Mouse (Mus musculus) intestine, embryonic 14.5 days (tissue): ENCODE data around the gene Mycn. TPM values are rescaled to one million over a fixed set of nuclear protein-coding genes. Genes with fewer than 3 reads are reported as not detected.

Source experiments
- ATAC-seq: fragments of 200-750 bp; cut with Nextera tagmentation; replicated peaks from 2 replicates; pipeline ENCODE4 v1.8.0; 2017; ENCODE audit warnings: low read depth, moderate number of reproducible peaks, moderate TSS enrichment, moderate library complexity; ENCODE audit not compliant: low FRiP score, low TSS enrichment
- DNase-seq: peaks from one replicate; pipeline ENCODE4 v3.0.0-alpha.2; 2018; ENCODE audit warnings: low spot score
- H3K27ac ChIP-seq: fragments of 300-500 bp; sonication (generic); 2 replicates; pipeline ENCODE4 v1.5.1; 2014; ENCODE audit warnings: low read depth, mild to moderate bottlenecking, control low read depth
- H3K27me3 ChIP-seq: fragments of 300-500 bp; sonication (generic); replicated peaks from 2 replicates; pipeline ENCODE4 v1.6.1; 2014; ENCODE audit warnings: low read length, control low read depth; ENCODE audit not compliant: control insufficient read depth, insufficient read depth
- H3K36me3 ChIP-seq: fragments of 300-500 bp; sonication (generic); 2 replicates; pipeline ENCODE4 v1.6.1; 2014; ENCODE audit warnings: low read length, control low read depth; ENCODE audit not compliant: control insufficient read depth, insufficient read depth
- H3K4me1 ChIP-seq: fragments of 300-500 bp; sonication (generic); replicated peaks from 2 replicates; pipeline ENCODE4 v1.6.1; 2014; ENCODE audit warnings: low read length, control low read depth, mixed read lengths; ENCODE audit not compliant: control insufficient read depth, insufficient read depth
- H3K4me2 ChIP-seq: fragments of 300-500 bp; sonication (generic); 2 replicates; pipeline ENCODE4 v1.6.1; 2014; ENCODE audit warnings: low read length
- H3K4me3 ChIP-seq: fragments of 300-500 bp; sonication (generic); 2 replicates; pipeline ENCODE4 v1.5.1; 2014; ENCODE audit warnings: low read depth, low read length, control low read depth, mixed read lengths
- H3K9ac ChIP-seq: fragments of 300-500 bp; sonication (generic); 2 replicates; pipeline ENCODE4 v1.6.1; 2014; ENCODE audit warnings: mild to moderate bottlenecking, low read length
- H3K9me3 ChIP-seq: fragments of 300-500 bp; sonication (generic); 2 replicates; pipeline ENCODE4 v1.6.1; 2016; ENCODE audit warnings: low read length, control low read depth; ENCODE audit not compliant: control insufficient read depth
- WGBS: fragments of 180-500 bp; shearing (Covaris S2); extraction: QIAGEN DNeasy Blood & Tissue Kit; methylation state at CpG from one replicate; pipeline ENCODE4 v1.1.7; 2014; 5-methylcytosine and 5-hydroxymethylcytosine counted together
- polyA plus RNA-seq: library from polyadenylated mRNA; unstranded; fragments of >200 nt; fragmentation: Nextera tagmentation; extraction: Ambion mirVana; gene quantifications from 2 replicates; pipeline ENCODE4 v1.2.1, GENCODE M21; 2014

Gene Mycn
- polyA plus RNA-seq, 1 experiment from 2014 or later = 78.3 TPM

GRCm38 (mm10) chr12:12937746-12938145 lies 4.0 kb downstream of the Mycn start:
- no peaks in the 10 kb centered on the region for H3K9me3 ChIP-seq
- no peak for ATAC-seq
- H3K9ac ChIP-seq = peak overlapping the region; percentile 62
- peaks cover 23% of the 10 kb centered on the region for H3K36me3 ChIP-seq
- H3K4me1 ChIP-seq = peaks cover 4% of the 10 kb centered on the region; the same call in 1 of the 2 replicates
- WGBS = 32% methylated on average over 9 of the region's 9 CpGs
- no peaks in the 10 kb centered on the region for H3K27me3 ChIP-seq
- H3K27ac ChIP-seq = 0 out of 2 replicates have a peak overlapping the region, but pooled peaks have one; percentile 83
- H3K4me2 ChIP-seq = peak overlapping the region; percentile 80
- H3K4me3 ChIP-seq = peak overlapping the region; percentile 75
- DNase-seq = peak; percentile 58

DNA sequence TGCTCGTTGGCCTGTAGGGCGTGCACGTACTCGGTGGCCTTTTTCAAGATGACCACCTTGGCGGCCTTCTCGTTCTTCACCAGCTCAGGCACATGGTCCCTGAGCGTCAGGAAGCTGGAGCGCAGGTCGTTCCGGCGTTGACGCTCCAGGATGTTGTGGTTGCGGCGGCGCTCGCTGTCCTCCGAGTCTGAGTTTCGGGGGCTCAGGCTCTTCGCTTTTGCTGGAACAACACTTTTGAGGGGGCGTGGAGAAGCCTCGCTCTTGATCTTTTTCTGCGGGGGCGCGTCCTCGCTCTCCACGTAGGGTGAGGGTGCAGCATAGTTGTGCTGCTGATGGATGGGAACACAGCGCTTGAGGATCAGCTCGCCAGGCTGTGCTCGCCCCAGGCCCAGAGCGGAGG lies 4.6 kb downstream of the Mycn start:
- peaks cover 4% of the 10 kb centered on the region; the same call in 1 of the 2 replicates for H3K4me1 ChIP-seq
- H3K9ac ChIP-seq = no peak overlapping the region
- peak overlapping the region; percentile 80 for H3K4me2 ChIP-seq
- ATAC-seq (no peak), DNase-seq (peak; percentile 55)
- H3K27me3 ChIP-seq = no peaks in the 10 kb centered on the region
- peaks cover 23% of the 10 kb centered on the region for H3K36me3 ChIP-seq
- 85% methylated on average over 30 of the region's 30 CpGs for WGBS
- H3K4me3 ChIP-seq = peak overlapping the region; percentile 75
- H3K27ac ChIP-seq = no peak overlapping the region
- H3K9me3 ChIP-seq = no peaks in the 10 kb centered on the region

DNA sequence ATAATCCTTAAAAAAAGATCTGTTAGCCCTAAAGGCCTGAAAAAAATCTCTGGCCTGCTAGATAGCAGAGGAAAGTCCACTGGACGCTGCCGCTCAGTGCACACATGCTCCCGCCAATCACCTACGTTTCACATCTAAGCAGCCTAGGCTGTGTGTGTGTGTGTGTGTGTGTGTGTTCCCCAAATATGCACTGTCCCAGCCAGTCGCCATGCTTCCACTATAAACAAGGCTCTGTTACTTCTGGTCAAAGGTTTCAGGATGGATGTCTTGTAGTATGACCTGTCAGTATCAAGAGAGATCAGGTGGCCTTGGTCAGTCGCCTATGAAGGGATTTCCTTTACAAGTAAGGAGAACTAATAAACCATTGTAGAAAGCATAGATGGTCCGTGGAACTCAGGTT lies 9.5 kb downstream of the Mycn start:
- 66% methylated on average over 7 of the region's 7 CpGs for WGBS
- no peak for DNase-seq
- Histone ChIP-seq H3K9ac (no peak overlapping the region), H3K27ac (no peak overlapping the region), H3K4me3 (no peak overlapping the region), H3K27me3 (no peaks in the 10 kb centered on the region), H3K4me2 (no peak overlapping the region), H3K9me3 (no peaks in the 10 kb centered on the region), H3K36me3 (peaks cover 19% of the 10 kb centered on the region), H3K4me1 (no peaks in the 10 kb centered on the region)
- no peak for ATAC-seq

- no peak overlapping the region for H3K27ac ChIP-seq
- H3K4me2 ChIP-seq = no peak overlapping the region
- WGBS = 54% methylated on average over 3 of the region's 3 CpGs
- no peak overlapping the region for H3K9ac ChIP-seq
- H3K4me1 ChIP-seq = no peaks in the 10 kb centered on the region
- H3K9me3 ChIP-seq = no peaks in the 10 kb centered on the region
- no peak overlapping the region for H3K4me3 ChIP-seq
- DNase-seq = no peak
- H3K27me3 ChIP-seq = no peaks in the 10 kb centered on the region
- no peaks in the 10 kb centered on the region for H3K36me3 ChIP-seq
- ATAC-seq = no peak
Observed at GRCm38 (mm10) chr12:12928239-12928638, 13.5 kb downstream of the Mycn start.

GRCm38 (mm10) chr12:12926975-12927527 lies 14.7 kb downstream of the Mycn start:
- H3K27me3 ChIP-seq = no peaks in the 10 kb centered on the region
- H3K9ac ChIP-seq = no peak overlapping the region
- DNase-seq (no peak), ATAC-seq (no peak)
- H3K4me3 ChIP-seq = no peak overlapping the region
- no peaks in the 10 kb centered on the region for H3K9me3 ChIP-seq
- no peaks in the 10 kb centered on the region for H3K4me1 ChIP-seq
- H3K36me3 ChIP-seq = no peaks in the 10 kb centered on the region
- no peak overlapping the region for H3K27ac ChIP-seq
- H3K4me2 ChIP-seq = no peak overlapping the region
- WGBS = 86% methylated on average over 3 of the region's 3 CpGs

GRCm38 (mm10) chr12:12924446-12924845 lies 17.3 kb downstream of the Mycn start:
- DNase-seq = no peak
- no peaks in the 10 kb centered on the region for H3K4me1 ChIP-seq
- H3K4me2 ChIP-seq = no peak overlapping the region
- H3K9ac ChIP-seq = no peak overlapping the region
- H3K9me3 ChIP-seq = no peaks in the 10 kb centered on the region
- H3K27me3 ChIP-seq = no peaks in the 10 kb centered on the region
- WGBS = 85% methylated on average over 3 of the region's 3 CpGs
- H3K36me3 ChIP-seq = no peaks in the 10 kb centered on the region
- H3K27ac ChIP-seq = no peak overlapping the region
- no peak overlapping the region for H3K4me3 ChIP-seq
- ATAC-seq = no peak

GRCm38 (mm10) chr12:12920166-12921157 lies 21.3 kb downstream of the Mycn start:
- H3K9ac ChIP-seq = no peak overlapping the region
- no peak overlapping the region for H3K4me2 ChIP-seq
- no peaks in the 10 kb centered on the region for H3K27me3 ChIP-seq
- DNase-seq (no peak), ATAC-seq (no peak)
- 34% methylated on average over 12 of the region's 12 CpGs for WGBS
- peaks cover 12% of the 10 kb centered on the region for H3K4me1 ChIP-seq
- H3K27ac ChIP-seq = no peak overlapping the region
- no peaks in the 10 kb centered on the region for H3K9me3 ChIP-seq
- no peaks in the 10 kb centered on the region for H3K36me3 ChIP-seq
- no peak overlapping the region for H3K4me3 ChIP-seq

GRCm38 (mm10) chr12:12916298-12916697 lies 25.4 kb downstream of the Mycn start:
- Histone ChIP-seq H3K27me3 (no peaks in the 10 kb centered on the region), H3K36me3 (no peaks in the 10 kb centered on the region), H3K27ac (no peak overlapping the region), H3K4me2 (peak overlapping the region; percentile 12; the same call in 1 of the 2 replicates), H3K9me3 (no peaks in the 10 kb centered on the region), H3K4me3 (no peak overlapping the region), H3K9ac (no peak overlapping the region), H3K4me1 (peaks cover 12% of the 10 kb centered on the region)
- no peak for ATAC-seq
- no peak for DNase-seq
- WGBS = 16% methylated on average over 9 of the region's 9 CpGs
